12 mouse cellular contexts compared by ENCODE assay signal in genomic region chr3:58689721-58690120, GRCm38 (mm10). TPM values are rescaled to one million over a fixed set of nuclear protein-coding genes. Genes with fewer than 3 reads are reported as not detected.
DNase-seq lines count a peak whose midpoint lies in the region; ATAC-seq and TF ChIP-seq lines count a peak whose summit lies in the region.
"Had no signal": no experiment of that assay in that cellular context is flagged by ENCODE, and none has a peak within 500 bp of the region (broad histone marks: within the 10 kb centered on the region; RNA-seq: fewer than 3 reads in every experiment).

No protein-coding gene starts in this region.

- TF ChIP-seq CTCF in hindbrain, postnatal 0 days (IDR thresholded peaks at IDR 0.05; ENCODE audit: low read depth) = no peak

- ATAC-seq in heart, embryonic 13.5 days (ENCODE audit: extremely low read depth, insufficient number of reproducible peaks, low FRiP score, low TSS enrichment) = no peak
- no peak for ATAC-seq in heart, embryonic 12.5 days (ENCODE audit: insufficient number of reproducible peaks, low FRiP score)
- ATAC-seq in megakaryocyte, adult 5-6 weeks (ENCODE audit: poor library complexity, severe bottlenecking) = no peak
- no peak for ATAC-seq in hindbrain, postnatal 0 days
- no peak for ATAC-seq in neural tube, embryonic 14.5 days (ENCODE audit: low read depth)

- no peak overlapping the region for H3K9ac ChIP-seq in heart, embryonic 13.5 days
- H3K9ac ChIP-seq in heart, embryonic 12.5 days = no peak overlapping the region
- no peak overlapping the region for H3K9ac ChIP-seq in hindbrain, postnatal 0 days (replicated peaks; ENCODE audit: low read length)
- no peak overlapping the region for H3K9ac ChIP-seq in neural tube, embryonic 14.5 days (replicated peaks; ENCODE audit: low read depth, low read length)

- peak overlapping the region; percentile 92 for H3K4me3 ChIP-seq in heart, embryonic 13.5 days
- no peak overlapping the region for H3K4me3 ChIP-seq in heart, embryonic 12.5 days
- peak overlapping the region; percentile 38 for H3K4me3 ChIP-seq in megakaryocyte, embryonic 14.5 days (replicated peaks)
- peak overlapping the region; percentile 83 for H3K4me3 ChIP-seq in hindbrain, postnatal 0 days (ENCODE audit: low read length)
- H3K4me3 ChIP-seq in neural tube, embryonic 14.5 days (ENCODE audit: low read depth, low read length) = no peak overlapping the region

- no peaks in the 10 kb centered on the region for H3K9me3 ChIP-seq in heart, embryonic 13.5 days
- H3K9me3 ChIP-seq in heart, embryonic 12.5 days (replicated peaks) = no peaks in the 10 kb centered on the region
- no peaks in the 10 kb centered on the region for H3K9me3 ChIP-seq in megakaryocyte, embryonic 14.5 days
- H3K9me3 ChIP-seq in hindbrain, postnatal 0 days (ENCODE audit: low read length) = no peaks in the 10 kb centered on the region
- no peaks in the 10 kb centered on the region for H3K9me3 ChIP-seq in neural tube, embryonic 14.5 days (ENCODE audit: control insufficient read depth, low read length)

- peaks cover 4% of the 10 kb centered on the region for H3K36me3 ChIP-seq in heart, embryonic 13.5 days
- peaks cover 3% of the 10 kb centered on the region; the same call in 1 of the 2 replicates for H3K36me3 ChIP-seq in heart, embryonic 12.5 days
- peaks cover 38% of the 10 kb centered on the region for H3K36me3 ChIP-seq in megakaryocyte, embryonic 14.5 days (replicated peaks; ENCODE audit: low read length)
- no peaks in the 10 kb centered on the region for H3K36me3 ChIP-seq in hindbrain, postnatal 0 days (ENCODE audit: insufficient read depth, low read length)
- no peaks in the 10 kb centered on the region for H3K36me3 ChIP-seq in neural tube, embryonic 14.5 days (ENCODE audit: control insufficient read depth, insufficient read depth, low read length)

- no peak overlapping the region for H3K27ac ChIP-seq in heart, embryonic 13.5 days (replicated peaks)
- no peak overlapping the region for H3K27ac ChIP-seq in heart, embryonic 12.5 days (ENCODE audit: poor library complexity, severe bottlenecking)
- no peak overlapping the region for H3K27ac ChIP-seq in hindbrain, postnatal 0 days
- no peak overlapping the region for H3K27ac ChIP-seq in neural tube, embryonic 14.5 days (ENCODE audit: low read depth, low read length)

- H3K4me2 ChIP-seq in heart, embryonic 13.5 days = peak overlapping the region; percentile 95
- no peak overlapping the region for H3K4me2 ChIP-seq in heart, embryonic 12.5 days
- H3K4me2 ChIP-seq in hindbrain, postnatal 0 days (ENCODE audit: low read depth, low read length) = peak overlapping the region; percentile 60
- peak overlapping the region; percentile 85; the same call in 1 of the 2 replicates for H3K4me2 ChIP-seq in neural tube, embryonic 14.5 days (ENCODE audit: low read depth, low read length)

- no peak for DNase-seq in hindbrain, postnatal 0 days (ENCODE audit: low spot score)
- DNase-seq in layer of hippocampus, adult 8-10 months (ENCODE audit: low spot score in 2 of 2) = no peak
- no peak for DNase-seq in gastrocnemius, postnatal 36 days
- DNase-seq: adrenal gland, postnatal 10 days; lung, postnatal 36 days; right cerebral cortex, postnatal 4 days had no signal

- 0 out of 2 replicates have a peak, but pooled peaks cover 5% of the 10 kb centered on the region for H3K27me3 ChIP-seq in heart, embryonic 13.5 days (replicated peaks)
- H3K27me3 ChIP-seq in heart, embryonic 12.5 days (replicated peaks) = no peaks in the 10 kb centered on the region
- H3K27me3 ChIP-seq in megakaryocyte, embryonic 14.5 days (replicated peaks) = no peaks in the 10 kb centered on the region
- no peaks in the 10 kb centered on the region for H3K27me3 ChIP-seq in hindbrain, postnatal 0 days (ENCODE audit: insufficient read depth, low read length)
- no peaks in the 10 kb centered on the region for H3K27me3 ChIP-seq in neural tube, embryonic 14.5 days (ENCODE audit: control insufficient read depth, insufficient read depth, low read length)

- H3K4me1 ChIP-seq in heart, embryonic 13.5 days = peaks cover 38% of the 10 kb centered on the region
- peaks cover 18% of the 10 kb centered on the region for H3K4me1 ChIP-seq in heart, embryonic 12.5 days (replicated peaks)
- peaks cover 48% of the 10 kb centered on the region for H3K4me1 ChIP-seq in megakaryocyte, embryonic 14.5 days
- H3K4me1 ChIP-seq in hindbrain, postnatal 0 days (ENCODE audit: insufficient read depth, low read length) = no peaks in the 10 kb centered on the region; the same call in 1 of the 2 replicates
- peaks cover 13% of the 10 kb centered on the region for H3K4me1 ChIP-seq in neural tube, embryonic 14.5 days (ENCODE audit: control insufficient read depth, insufficient read depth, low read length)

- WGBS in heart, embryonic 13.5 days = 63% methylated on average over 3 of the region's 3 CpGs
- WGBS in heart, embryonic 12.5 days = 65% methylated on average over 3 of the region's 3 CpGs
- 33% methylated on average over 3 of the region's 3 CpGs for WGBS in hindbrain, postnatal 0 days
- WGBS in neural tube, embryonic 14.5 days = 54% methylated on average over 3 of the region's 3 CpGs

- intact Hi-C loops in gastrocnemius, postnatal 36 days (cut with DNase I) = loop anchor here (5.0 to 10.0 kb wide), 2 partner anchors 32 to 175 kb away; no protein-coding TSS in a partner anchor

RNA-seq across cellular contexts. Expression of gene Siah2, which starts 2.5 kb away (rescaled TPM):
- 4.5 TPM in 2 replicates for polyA plus RNA-seq in heart, embryonic 13.5 days (2015; fragmentation: Nextera tagmentation; extraction: Ambion mirVana)
- 6.7 and 8.2 TPM in 2 replicates for polyA plus RNA-seq in heart, embryonic 12.5 days (2016; fragmentation: Nextera tagmentation; extraction: Ambion mirVana)
- 28.3 and 77.4 TPM in 2 replicates for polyA plus RNA-seq in megakaryocyte, embryonic 14.5 days (2012; ENCODE audit: insufficient read depth, low replicate concordance)
- total RNA-seq in megakaryocyte, adult 5-6 weeks (2015) = 30.1 and 33.6 TPM in 2 replicates
- 20.1 and 24.1 TPM in 2 replicates for total RNA-seq in megakaryocyte, adult 5-6 weeks (2017)
- total RNA-seq in hindbrain, postnatal 0 days (2014; rRNA removed) = 22.5 and 29.4 TPM in 2 replicates
- 11.9 and 13.4 TPM in 2 replicates for polyA plus RNA-seq in hindbrain, postnatal 0 days (2015; fragmentation: Nextera tagmentation; extraction: Ambion mirVana)
- 12.1 and 14.3 TPM in 2 replicates for polyA plus RNA-seq in neural tube, embryonic 14.5 days (2014; fragmentation: Nextera tagmentation; extraction: Ambion mirVana)
- total RNA-seq in layer of hippocampus, adult 8-10 months (2022) = 10 to 100 TPM; 13.7 to 18.5 (median 14.6) TPM
- 1 to 10 TPM; 8.4 to 9.1 TPM for total RNA-seq in gastrocnemius, postnatal 36 days (2021)

RNA-seq across cellular contexts. Expression of gene Erich6, which starts 52.7 kb away (rescaled TPM):
- polyA plus RNA-seq in heart, embryonic 13.5 days (2015; fragmentation: Nextera tagmentation; extraction: Ambion mirVana) = 0.11 and 0.15 TPM in 2 replicates
- polyA plus RNA-seq in heart, embryonic 12.5 days (2016; fragmentation: Nextera tagmentation; extraction: Ambion mirVana) = 0.19 TPM in 1 of 2 replicates, not detected in the other
- not detected in 2 replicates for polyA plus RNA-seq in megakaryocyte, embryonic 14.5 days (2012; ENCODE audit: insufficient read depth, low replicate concordance)
- total RNA-seq in megakaryocyte, adult 5-6 weeks (2015) = not detected in 2 replicates
- total RNA-seq in megakaryocyte, adult 5-6 weeks (2017) = not detected in 2 replicates
- 0.18 TPM in 1 of 2 replicates, not detected in the other for total RNA-seq in hindbrain, postnatal 0 days (2014; rRNA removed)
- 0.42 and 0.44 TPM in 2 replicates for polyA plus RNA-seq in hindbrain, postnatal 0 days (2015; fragmentation: Nextera tagmentation; extraction: Ambion mirVana)
- 0.23 and 0.29 TPM in 2 replicates for polyA plus RNA-seq in neural tube, embryonic 14.5 days (2014; fragmentation: Nextera tagmentation; extraction: Ambion mirVana)
- total RNA-seq in layer of hippocampus, adult 8-10 months (2022) = 1 to 10 TPM in 2 of 4 experiments, under 1 TPM in 2; 0.69 to 2.2 (median 1.0) TPM
- not detected for total RNA-seq in gastrocnemius, postnatal 36 days (2021)
- total RNA-seq: hematopoietic stem cell, adult 5-6 weeks had no signal

Comparison
In these comparisons a context has a peak if more than half of its experiments do, and no peak if none do; other contexts are left out.
1. H3K4me3 ChIP-seq: peak in heart, embryonic 13.5 days (single experiment), megakaryocyte, embryonic 14.5 days (single experiment) and hindbrain, postnatal 0 days (single experiment); none in heart, embryonic 12.5 days (single experiment) and neural tube, embryonic 14.5 days (single experiment).